Mouse (Mus musculus): ENCODE results near the gene Ggt6. TPM values are rescaled to one million over a fixed set of nuclear protein-coding genes. Genes with fewer than 3 reads are reported as not detected.
"Not testable (repeated sequence)": the region's sequence is repeated elsewhere in the genome, so short reads cannot be mapped to it uniquely, and the experiment has no call there.

The Ggt6 gene
- total RNA-seq, 1 experiment, result 0.98 TPM

DNA sequence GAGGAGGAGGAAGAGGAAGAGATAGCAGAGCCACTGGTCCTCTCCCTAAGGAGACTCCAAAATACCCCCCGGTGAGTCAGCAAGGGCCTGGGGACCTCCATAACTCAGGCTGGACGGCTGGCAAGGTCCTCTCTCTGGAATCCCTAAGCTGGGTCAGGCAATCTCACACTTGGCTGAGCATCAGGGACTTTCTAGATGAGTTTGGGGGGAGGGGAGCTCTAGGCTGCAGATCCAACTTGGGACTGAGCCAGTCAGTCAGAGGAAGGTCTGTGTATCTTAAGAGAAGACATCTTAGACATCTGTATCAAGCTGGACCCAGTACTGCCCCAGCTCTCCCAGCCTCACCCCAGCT lies 344 bp downstream of the Ggt6 start:
- in situ Hi-C loops (cut with MboI; ENCODE audit: low sequenced_read_pairs in 2 of 2, unreplicated experiment in 2 of 2), result loop anchor here in 1 of 2 experiments (25.0 kb wide), 1 partner anchor 223 kb away; the partner anchor contains the start of genes 4933427D14Rik, Gm43951, Med31 and Txndc17
- no peak for DNase-seq (ENCODE audit: low read depth, low spot score)
- no peak overlapping the region for H3K4me3 ChIP-seq (ENCODE audit: insufficient read depth in 1 of 2, low read depth in 1 of 2, low read length in 2 of 2, poor library complexity in 1 of 2, severe bottlenecking in 1 of 2)
- H3K36me3 ChIP-seq (ENCODE audit: control insufficient read depth, insufficient read depth, low read length, poor library complexity, severe bottlenecking), result no peaks in the 10 kb centered on the region
- peaks cover 5 to 12% of the 10 kb centered on the region in 2 experiments; a peak in 2 of 4 replicates for H3K4me1 ChIP-seq (ENCODE audit: control insufficient read depth in 2 of 2, insufficient read depth in 2 of 2, low read length in 2 of 2, poor library complexity in 1 of 2)
- H3K9ac ChIP-seq (ENCODE audit: insufficient read depth, low read depth, low read length, poor library complexity, severe bottlenecking), result no peak overlapping the region
- no peak for TF ChIP-seq MAFK (IDR thresholded peaks at IDR 0.05; ENCODE audit: insufficient read depth, low read depth, low read length)
- no peak for TF ChIP-seq ZNF384 (IDR thresholded peaks at IDR 0.05; ENCODE audit: low read depth, low read length)
- TF ChIP-seq CHD2 (IDR thresholded peaks at IDR 0.05; ENCODE audit: low read depth, low read length), result no peak
- no peak for TF ChIP-seq HCFC1 (IDR thresholded peaks at IDR 0.05; ENCODE audit: borderline replicate concordance, insufficient read depth, low read length)
- no peak for TF ChIP-seq ZC3H11A (IDR thresholded peaks at IDR 0.05; ENCODE audit: borderline replicate concordance, low read depth, low read length)
- H3K9me3 ChIP-seq (ENCODE audit: control insufficient read depth, insufficient read depth, low read depth, low read length), result no peaks in the 10 kb centered on the region
- no peak overlapping the region for H3K27ac ChIP-seq (ENCODE audit: insufficient read depth, low read depth, low read length, poor library complexity, severe bottlenecking)

DNA sequence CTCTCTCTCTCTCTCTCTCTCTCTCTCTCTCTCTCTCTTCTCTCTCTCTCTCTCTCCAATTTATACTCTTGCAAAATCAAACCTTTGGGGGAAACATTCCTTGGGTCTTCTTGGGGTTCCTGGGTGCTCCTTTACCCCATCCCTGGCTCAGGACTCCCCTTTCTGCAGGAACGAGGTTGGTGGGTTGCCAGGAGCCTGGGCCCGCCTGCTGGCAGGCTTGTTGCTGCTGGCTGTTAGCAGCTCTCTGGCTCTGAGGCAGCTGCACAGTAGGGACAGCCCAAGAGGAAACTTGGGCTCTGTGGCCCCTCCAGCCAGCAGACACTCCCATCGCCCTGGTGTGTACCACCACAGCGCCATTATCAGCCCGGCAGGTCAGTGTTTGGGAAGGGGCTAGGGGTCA lies 945 bp downstream of the Ggt6 start:
- H3K27ac ChIP-seq (ENCODE audit: insufficient read depth, low read depth, low read length, poor library complexity, severe bottlenecking), result no peak overlapping the region
- no peak overlapping the region for H3K4me3 ChIP-seq (ENCODE audit: insufficient read depth in 1 of 2, low read depth in 1 of 2, low read length in 2 of 2, poor library complexity in 1 of 2, severe bottlenecking in 1 of 2)
- in situ Hi-C loops (cut with MboI; ENCODE audit: low sequenced_read_pairs in 2 of 2, unreplicated experiment in 2 of 2), result loop anchor here in 1 of 2 experiments (25.0 kb wide), 1 partner anchor 224 kb away; the partner anchor contains the start of genes 4933427D14Rik, Gm43951, Med31 and Txndc17
- DNase-seq (ENCODE audit: low read depth, low spot score), result no peak
- TF ChIP-seq ZC3H11A (IDR thresholded peaks at IDR 0.05; ENCODE audit: borderline replicate concordance, low read depth, low read length) (no peak), MAFK (IDR thresholded peaks at IDR 0.05; ENCODE audit: insufficient read depth, low read depth, low read length) (no peak), ZNF384 (IDR thresholded peaks at IDR 0.05; ENCODE audit: low read depth, low read length) (no peak), CHD2 (IDR thresholded peaks at IDR 0.05; ENCODE audit: low read depth, low read length) (no peak), HCFC1 (IDR thresholded peaks at IDR 0.05; ENCODE audit: borderline replicate concordance, insufficient read depth, low read length) (no peak)
- peaks cover 5 to 12% of the 10 kb centered on the region in 2 experiments; a peak in 2 of 4 replicates for H3K4me1 ChIP-seq (ENCODE audit: control insufficient read depth in 2 of 2, insufficient read depth in 2 of 2, low read length in 2 of 2, poor library complexity in 1 of 2)
- no peaks in the 10 kb centered on the region for H3K36me3 ChIP-seq (ENCODE audit: control insufficient read depth, insufficient read depth, low read length, poor library complexity, severe bottlenecking)
- H3K9me3 ChIP-seq (ENCODE audit: control insufficient read depth, insufficient read depth, low read depth, low read length), result no peaks in the 10 kb centered on the region
- no peak overlapping the region for H3K9ac ChIP-seq (ENCODE audit: insufficient read depth, low read depth, low read length, poor library complexity, severe bottlenecking)

GRCm38 (mm10) chr11:72436756-72437650 lies 1.7 kb downstream of the Ggt6 start:
- no peak for DNase-seq (ENCODE audit: low read depth, low spot score)
- Histone ChIP-seq H3K36me3 (ENCODE audit: control insufficient read depth, insufficient read depth, low read length, poor library complexity, severe bottlenecking) (no peaks in the 10 kb centered on the region), H3K27ac (ENCODE audit: insufficient read depth, low read depth, low read length, poor library complexity, severe bottlenecking) (no peak overlapping the region; the same call in 1 of the 2 replicates), H3K4me3 (ENCODE audit: insufficient read depth in 1 of 2, low read depth in 1 of 2, low read length in 2 of 2, poor library complexity in 1 of 2, severe bottlenecking in 1 of 2) (no peak overlapping the region), H3K9ac (ENCODE audit: insufficient read depth, low read depth, low read length, poor library complexity, severe bottlenecking) (no peak overlapping the region), H3K9me3 (ENCODE audit: control insufficient read depth, insufficient read depth, low read depth, low read length) (no peaks in the 10 kb centered on the region), H3K4me1 (ENCODE audit: control insufficient read depth in 2 of 2, insufficient read depth in 2 of 2, low read length in 2 of 2, poor library complexity in 1 of 2) (peaks cover 5 to 12% of the 10 kb centered on the region in 2 experiments; a peak in 2 of 4 replicates)
- TF ChIP-seq ZNF384 (IDR thresholded peaks at IDR 0.05; ENCODE audit: low read depth, low read length) (no peak), MAFK (IDR thresholded peaks at IDR 0.05; ENCODE audit: insufficient read depth, low read depth, low read length) (no peak)
- in situ Hi-C loops (cut with MboI; ENCODE audit: low sequenced_read_pairs in 2 of 2, unreplicated experiment in 2 of 2), result loop anchor here in 1 of 2 experiments (25.0 kb wide), 1 partner anchor 225 kb away; the partner anchor contains the start of genes 4933427D14Rik, Gm43951, Med31 and Txndc17

- Histone ChIP-seq H3K9me3 (ENCODE audit: control insufficient read depth, insufficient read depth, low read depth, low read length) (no peaks in the 10 kb centered on the region), H3K9ac (ENCODE audit: insufficient read depth, low read depth, low read length, poor library complexity, severe bottlenecking) (no peak overlapping the region), H3K36me3 (ENCODE audit: control insufficient read depth, insufficient read depth, low read length, poor library complexity, severe bottlenecking) (peaks cover 14% of the 10 kb centered on the region), H3K4me1 (ENCODE audit: control insufficient read depth in 2 of 2, insufficient read depth in 2 of 2, low read length in 2 of 2, poor library complexity in 1 of 2) (peaks cover 7 to 24% of the 10 kb centered on the region in 2 experiments; a peak in 3 of 4 replicates), H3K27ac (ENCODE audit: insufficient read depth, low read depth, low read length, poor library complexity, severe bottlenecking) (no peak overlapping the region), H3K4me3 (ENCODE audit: insufficient read depth in 1 of 2, low read depth in 1 of 2, low read length in 2 of 2, poor library complexity in 1 of 2, severe bottlenecking in 1 of 2) (no peak overlapping the region)
- in situ Hi-C loops (cut with MboI; ENCODE audit: low sequenced_read_pairs in 2 of 2, unreplicated experiment in 2 of 2), result loop anchor here in 1 of 2 experiments (25.0 kb wide), 1 partner anchor 226 kb away; the partner anchor contains the start of genes 4933427D14Rik, Gm43951, Med31 and Txndc17
- no peak for DNase-seq (ENCODE audit: low read depth, low spot score)
- TF ChIP-seq HCFC1 (IDR thresholded peaks at IDR 0.05; ENCODE audit: borderline replicate concordance, insufficient read depth, low read length), result no peak
These were observed 3.1 kb downstream of the Ggt6 start for GRCm38 (mm10) chr11:72438411-72438810.

- Histone ChIP-seq H3K36me3 (ENCODE audit: control insufficient read depth, insufficient read depth, low read length, poor library complexity, severe bottlenecking) (peaks cover 36% of the 10 kb centered on the region), H3K4me1 (ENCODE audit: control insufficient read depth in 2 of 2, insufficient read depth in 2 of 2, low read length in 2 of 2, poor library complexity in 1 of 2) (peaks cover 2 to 23% of the 10 kb centered on the region in 2 experiments; a peak in 3 of 4 replicates), H3K4me3 (ENCODE audit: insufficient read depth in 1 of 2, low read depth in 1 of 2, low read length in 2 of 2, poor library complexity in 1 of 2, severe bottlenecking in 1 of 2) (peak overlapping the region; percentile 82 to 95), H3K27ac (ENCODE audit: insufficient read depth, low read depth, low read length, poor library complexity, severe bottlenecking) (peak overlapping the region; percentile 62; the same call in 1 of the 2 replicates), H3K9ac (ENCODE audit: insufficient read depth, low read depth, low read length, poor library complexity, severe bottlenecking) (peak overlapping the region; percentile 99; the same call in 1 of the 2 replicates)
- H3K9me3 ChIP-seq (ENCODE audit: control insufficient read depth, insufficient read depth, low read depth, low read length); DNase-seq (ENCODE audit: low read depth, low spot score): not testable (repeated sequence)
- in situ Hi-C loops (cut with MboI; ENCODE audit: low sequenced_read_pairs in 2 of 2, unreplicated experiment in 2 of 2), result loop anchor here in 1 of 2 experiments (25.0 kb wide), 1 partner anchor 228 kb away; the partner anchor contains the start of genes 4933427D14Rik, Gm43951, Med31 and Txndc17
These were observed 5.3 kb downstream of the Ggt6 start for GRCm38 (mm10) chr11:72440597-72440964.
